Mouse (Mus musculus) cortical plate, adult 2 months (tissue): ENCODE results near the gene Cd83. TPM values are rescaled to one million over a fixed set of nuclear protein-coding genes. Genes with fewer than 3 reads are reported as not detected.

Source experiments
- H3K27ac ChIP-seq: fragments of 200-500 bp; 2 replicates; pipeline ENCODE4 v1.5.1; 2012; ENCODE audit warnings: low read length, control low read depth, inconsistent platforms; ENCODE audit not compliant: insufficient read depth
- H3K4me1 ChIP-seq: fragments of 200-500 bp; 2 replicates; pipeline ENCODE4 v1.6.1; 2011; ENCODE audit warnings: low read length; ENCODE audit not compliant: control insufficient read depth, insufficient read depth
- H3K4me3 ChIP-seq: fragments of 200-500 bp; 2 replicates; pipeline ENCODE4 v1.5.1; 2011; ENCODE audit warnings: mild to moderate bottlenecking, low read length, control low read depth; ENCODE audit not compliant: insufficient read depth
- CTCF ChIP-seq: fragments of 200-500 bp; IDR thresholded peaks from 2 replicates; pipeline ENCODE4 v1.5.1; 2011; ENCODE audit warnings: mild to moderate bottlenecking, control low read depth, low read length; ENCODE audit not compliant: insufficient read depth; ENCODE audit errors: extremely low read depth
- POLR2A ChIP-seq: fragments of 200-500 bp; IDR thresholded peaks from 2 replicates; pipeline ENCODE4 v1.6.1; 2011; ENCODE audit warnings: mild to moderate bottlenecking, low read length, control low read depth; ENCODE audit not compliant: insufficient read depth; ENCODE audit errors: extremely low read depth
- polyA plus RNA-seq: library from polyadenylated mRNA; depleted of rRNA; stranded (reverse); fragments of >200 nt; gene quantifications from 2 replicates; pipeline ENCODE4 v1.2.3, GENCODE M21; 2012

Gene Cd83
- polyA plus RNA-seq, 1 experiment, result 11.7 TPM

GRCm38 (mm10) chr13:43787262-43787661, 2.7 kb downstream of the Cd83 start:
- no peak overlapping the region for H3K27ac ChIP-seq
- no peak overlapping the region for H3K4me3 ChIP-seq
- TF ChIP-seq POLR2A (no peak), CTCF (no peak)
- 0 out of 2 replicates have a peak, but pooled peaks cover 1% of the 10 kb centered on the region for H3K4me1 ChIP-seq

- no peak for TF ChIP-seq POLR2A
- no peak for TF ChIP-seq CTCF
- H3K4me1 ChIP-seq, result 0 out of 2 replicates have a peak, but pooled peaks cover 1% of the 10 kb centered on the region
- no peak overlapping the region for H3K27ac ChIP-seq
- H3K4me3 ChIP-seq, result no peak overlapping the region
Observed at GRCm38 (mm10) chr13:43788071-43788470, 3.5 kb downstream of the Cd83 start.

- Histone ChIP-seq H3K27ac (no peak overlapping the region), H3K4me3 (no peak overlapping the region), H3K4me1 (0 out of 2 replicates have a peak, but pooled peaks cover 1% of the 10 kb centered on the region)
- TF ChIP-seq CTCF, result no peak
- TF ChIP-seq POLR2A, result no peak
Observed at GRCm38 (mm10) chr13:43788983-43789645, 4.5 kb downstream of the Cd83 start.

GRCm38 (mm10) chr13:43790229-43791001, 5.8 kb downstream of the Cd83 start:
- no peak for TF ChIP-seq CTCF
- no peak for TF ChIP-seq POLR2A
- H3K27ac ChIP-seq, result no peak overlapping the region
- H3K4me1 ChIP-seq, result no peaks in the 10 kb centered on the region
- H3K4me3 ChIP-seq, result no peak overlapping the region

- TF ChIP-seq POLR2A (no peak), CTCF (peak; percentile 88)
- Histone ChIP-seq H3K4me3 (no peak overlapping the region), H3K27ac (no peak overlapping the region), H3K4me1 (no peaks in the 10 kb centered on the region)
Observed at GRCm38 (mm10) chr13:43795334-43795733, 10.8 kb downstream of the Cd83 start.

- Histone ChIP-seq H3K4me1 (no peaks in the 10 kb centered on the region), H3K27ac (no peak overlapping the region), H3K4me3 (no peak overlapping the region)
- no peak for TF ChIP-seq POLR2A
- no peak for TF ChIP-seq CTCF
Observed at GRCm38 (mm10) chr13:43798655-43799054, 14.1 kb downstream of the Cd83 start.

- Histone ChIP-seq H3K27ac (no peak overlapping the region), H3K4me3 (no peak overlapping the region), H3K4me1 (no peaks in the 10 kb centered on the region)
- TF ChIP-seq CTCF, result no peak
- TF ChIP-seq POLR2A, result no peak
Observed at GRCm38 (mm10) chr13:43800136-43800535, 15.6 kb downstream of the Cd83 start.

- no peak for TF ChIP-seq POLR2A
- no peak for TF ChIP-seq CTCF
- no peak overlapping the region for H3K4me3 ChIP-seq
- no peak overlapping the region for H3K27ac ChIP-seq
- H3K4me1 ChIP-seq, result peaks cover 3% of the 10 kb centered on the region; the same call in 1 of the 2 replicates
Observed at GRCm38 (mm10) chr13:43801961-43802360, 17.4 kb downstream of the Cd83 start.

GRCm38 (mm10) chr13:43802361-43803137, 18.0 kb downstream of the Cd83 start:
- TF ChIP-seq POLR2A (no peak), CTCF (no peak)
- Histone ChIP-seq H3K4me3 (no peak overlapping the region), H3K27ac (no peak overlapping the region), H3K4me1 (peaks cover 3% of the 10 kb centered on the region; the same call in 1 of the 2 replicates)

GRCm38 (mm10) chr13:43804648-43805047, 20.1 kb downstream of the Cd83 start:
- Histone ChIP-seq H3K27ac (no peak overlapping the region), H3K4me3 (no peak overlapping the region), H3K4me1 (peaks cover 3% of the 10 kb centered on the region; the same call in 1 of the 2 replicates)
- TF ChIP-seq CTCF (peak; percentile 25; the same call in 1 of the 2 replicates), POLR2A (no peak)
